Mouse (Mus musculus) adrenal gland, postnatal 36 days (tissue): ENCODE results near the gene Notch2. TPM values are rescaled to one million over a fixed set of nuclear protein-coding genes. Genes with fewer than 3 reads are reported as not detected.

Experiments
- DNase-seq, 2 experiments: peaks; one replicate each; pipeline ENCODE4 v3.0.0; 2021; ENCODE audit warnings: mixed read lengths in 1 of 2
- total RNA-seq, 2 experiments: library from RNA; stranded (reverse); gene quantifications; 2 replicates each; pipeline ENCODE4 v1.2.3; 2021

Gene Notch2
- total RNA-seq, 2 experiments from 2014 or later: 66.1 to 76.2 TPM

- no peak for DNase-seq
Observed at GRCm38 (mm10) chr3:98157073-98157472, 143.7 kb downstream of the Notch2 start.

- DNase-seq: no peak
Observed at GRCm38 (mm10) chr3:98157585-98157984, 144.3 kb downstream of the Notch2 start.

GRCm38 (mm10) chr3:98158646-98159045 lies 145.3 kb downstream of the Notch2 start:
- no peak for DNase-seq

DNA sequence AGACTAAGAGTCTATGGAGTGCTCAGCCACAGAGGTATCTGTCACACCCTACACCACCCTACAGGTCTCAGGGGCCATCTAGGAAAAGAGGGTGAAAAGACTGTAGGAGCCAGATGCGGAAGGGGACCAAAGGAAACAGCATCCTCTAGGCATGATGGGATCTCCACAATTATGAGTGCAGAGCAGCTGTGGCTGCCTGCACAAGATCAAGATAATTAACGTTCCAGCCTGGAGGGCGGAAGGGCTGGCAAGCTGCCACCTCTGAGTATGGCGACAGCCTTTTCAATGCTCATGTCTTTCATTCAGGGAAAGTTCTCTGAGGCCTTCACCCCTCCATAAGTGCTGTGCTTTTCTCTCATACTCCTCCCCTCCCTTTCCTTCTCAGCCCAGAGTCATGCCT lies 146.0 kb downstream of the Notch2 start:
- DNase-seq: no peak

- no peak for DNase-seq
Observed at GRCm38 (mm10) chr3:98160330-98160729, 147.0 kb downstream of the Notch2 start, which contains the start of gene Adam30. Gene Adam30, plus strand, starts transcription at chr3:98160630.

- DNase-seq: peak; percentile 47 to 51
Observed at GRCm38 (mm10) chr3:98178340-98178739, 165.0 kb downstream of the Notch2 start.

GRCm38 (mm10) chr3:98180805-98181204 lies 167.5 kb downstream of the Notch2 start:
- DNase-seq: peak; percentile 11 to 52

DNA sequence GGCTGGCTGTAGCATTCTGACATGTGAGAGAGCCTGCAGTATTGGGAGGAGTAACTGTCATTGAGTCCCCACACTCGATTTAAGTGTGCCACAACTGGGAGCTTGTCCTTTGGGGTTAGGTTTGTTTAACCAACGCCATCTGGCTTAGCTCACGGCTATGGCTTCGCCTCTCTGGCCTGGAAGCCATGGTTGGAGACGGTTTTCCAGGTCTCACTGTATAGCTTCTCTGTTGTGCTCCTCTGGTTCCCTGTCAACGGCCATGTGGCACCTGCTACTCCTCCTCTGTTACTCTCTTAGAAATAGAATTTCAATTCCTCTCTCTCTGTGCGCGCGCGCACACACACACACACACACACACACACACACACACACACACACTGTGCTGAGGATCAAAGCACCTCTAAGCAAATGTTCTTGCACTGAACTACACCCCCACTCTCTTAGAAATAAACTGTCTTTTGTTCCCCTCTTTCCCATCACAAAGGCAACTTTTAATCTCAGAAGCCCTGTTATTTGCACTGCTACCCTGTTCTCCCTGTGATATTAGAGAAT lies 171.9 kb downstream of the Notch2 start:
- DNase-seq: no peak

- no peak for DNase-seq
Observed at GRCm38 (mm10) chr3:98187777-98188176, 174.4 kb downstream of the Notch2 start.

GRCm38 (mm10) chr3:98197711-98198532 lies 184.6 kb downstream of the Notch2 start:
- no peak for DNase-seq

DNA sequence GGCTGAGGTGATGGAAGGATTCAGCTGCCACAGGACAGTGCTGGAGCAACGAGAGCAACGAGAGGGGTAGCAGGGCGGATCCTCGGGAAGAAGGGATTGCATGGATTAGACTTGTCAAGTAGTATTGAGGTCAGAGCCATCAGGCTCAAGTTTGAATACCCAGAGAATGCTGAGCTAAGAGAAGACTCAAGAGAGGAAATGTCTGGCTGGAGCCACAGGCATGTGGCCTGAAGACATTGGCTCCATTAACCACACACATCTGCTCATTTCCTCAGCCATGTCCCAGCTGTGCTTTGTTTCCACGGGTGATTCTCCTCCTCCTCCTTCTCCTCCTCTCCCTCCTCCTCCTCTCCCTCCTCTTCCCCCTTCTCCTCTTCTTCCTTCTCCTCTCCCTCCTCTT lies 186.4 kb downstream of the Notch2 start:
- DNase-seq: no peak

Other genes starting within 250 kb of the Notch2 start
- 10 to 100 TPM; 25.3 to 28.1 TPM for gene Pde4dip, start 124.8 kb upstream of the Notch2 start, total RNA-seq
- 100 to 1,000 TPM; 111 to 140 TPM for gene Sec22b, start 112.3 kb upstream of the Notch2 start, total RNA-seq
- gene Adam30, start 147.1 kb downstream of the Notch2 start, total RNA-seq: not detected
- not detected for gene Reg4, start 208.6 kb downstream of the Notch2 start, total RNA-seq